Mouse (Mus musculus) liver, embryonic 11.5 days (tissue): ENCODE data around the gene Enho. TPM values are rescaled to one million over a fixed set of nuclear protein-coding genes. Genes with fewer than 3 reads are reported as not detected.

ENCODE experiments used
- ATAC-seq: fragments of 200-750 bp; cut with Nextera tagmentation; replicated peaks from 2 replicates; pipeline ENCODE4 v1.8.0; 2017; ENCODE audit warnings: moderate number of reproducible peaks, mild to moderate bottlenecking, moderate TSS enrichment, moderate library complexity; ENCODE audit not compliant: low FRiP score
- DNase-seq: peaks from one replicate; pipeline ENCODE4 v3.0.0-alpha.2; 2017; ENCODE audit warnings: low spot score
- H3K27ac ChIP-seq: fragments of 300-500 bp; sonication (generic); 2 replicates; pipeline ENCODE4 v1.5.1; 2014; ENCODE audit warnings: mild to moderate bottlenecking, low read depth, low read length, control low read depth
- H3K27me3 ChIP-seq: fragments of 300-500 bp; sonication (generic); replicated peaks from 2 replicates; pipeline ENCODE4 v1.6.1; 2014; ENCODE audit warnings: low read length, mixed read lengths; ENCODE audit not compliant: control insufficient read depth, insufficient read depth
- H3K36me3 ChIP-seq: fragments of 300-500 bp; sonication (generic); 2 replicates; pipeline ENCODE4 v1.6.1; 2014; ENCODE audit warnings: mild to moderate bottlenecking, low read length, moderate library complexity, mixed read lengths; ENCODE audit not compliant: control insufficient read depth, insufficient read depth
- H3K4me1 ChIP-seq: fragments of 300-500 bp; sonication (generic); replicated peaks from 2 replicates; pipeline ENCODE4 v1.6.1; 2014; ENCODE audit warnings: low read length, mixed read lengths; ENCODE audit not compliant: control insufficient read depth, insufficient read depth
- H3K4me2 ChIP-seq: fragments of 300-500 bp; sonication (generic); 2 replicates; pipeline ENCODE4 v1.6.1; 2014; ENCODE audit warnings: mild to moderate bottlenecking, control low read depth, moderate library complexity
- H3K4me3 ChIP-seq: fragments of 300-500 bp; sonication (generic); 2 replicates; pipeline ENCODE4 v1.5.1; 2014; ENCODE audit warnings: low read depth, low read length, control low read depth
- H3K9ac ChIP-seq: fragments of 300-500 bp; sonication (generic); 2 replicates; pipeline ENCODE4 v1.6.1; 2014; ENCODE audit warnings: low read depth, low read length, control low read depth
- H3K9me3 ChIP-seq: fragments of 300-500 bp; sonication (generic); 2 replicates; pipeline ENCODE4 v1.6.1; 2016; ENCODE audit warnings: low read length, inconsistent platforms, mixed read lengths; ENCODE audit not compliant: control insufficient read depth
- WGBS: fragments of 180-500 bp; shearing (Covaris S2); extraction: QIAGEN DNeasy Blood & Tissue Kit; methylation state at CpG from one replicate; pipeline ENCODE4 v1.1.7; 2014; 5-methylcytosine and 5-hydroxymethylcytosine counted together
- polyA plus RNA-seq: library from polyadenylated mRNA; unstranded; fragments of >200 nt; fragmentation: Nextera tagmentation; extraction: Ambion mirVana; gene quantifications from 2 replicates; pipeline ENCODE4 v1.2.1, GENCODE M21; 2014

The Enho gene
- polyA plus RNA-seq, 1 experiment from 2014 or later, result 3.7 TPM

DNA sequence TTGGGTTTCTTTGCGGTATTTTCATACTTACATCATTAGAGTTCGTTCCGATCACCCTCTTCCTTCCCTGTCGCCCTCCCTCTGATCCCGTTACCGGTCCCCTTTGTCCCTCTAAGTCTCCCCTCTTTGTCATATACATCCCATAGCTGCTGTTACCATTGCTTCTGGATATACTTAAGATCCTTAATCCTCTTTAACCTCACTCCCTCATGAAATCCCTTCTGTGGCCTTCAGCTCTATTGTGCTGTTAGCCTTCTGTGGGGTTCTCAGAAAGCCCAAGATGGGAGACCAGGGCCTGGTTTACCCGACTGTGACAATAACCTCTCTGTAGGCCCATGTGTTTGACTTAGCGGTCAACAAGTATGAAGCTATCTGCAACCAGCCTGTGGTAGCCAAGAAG lies 5.5 kb downstream of the Enho start:
- ATAC-seq (no peak), DNase-seq (no peak)
- 93% methylated on average over 8 of the region's 8 CpGs for WGBS
- H3K27me3 ChIP-seq, result peaks cover 19% of the 10 kb centered on the region
- no peak overlapping the region for H3K4me3 ChIP-seq
- no peak overlapping the region for H3K4me2 ChIP-seq
- H3K4me1 ChIP-seq, result peaks cover 12% of the 10 kb centered on the region
- H3K27ac ChIP-seq, result no peak overlapping the region
- no peaks in the 10 kb centered on the region for H3K9me3 ChIP-seq
- H3K9ac ChIP-seq, result no peak overlapping the region
- H3K36me3 ChIP-seq, result no peaks in the 10 kb centered on the region; the same call in 1 of the 2 replicates

GRCm38 (mm10) chr4:41633001-41633400 lies 7.1 kb downstream of the Enho start:
- WGBS, result 62% methylated on average over 9 of the region's 9 CpGs
- H3K9ac ChIP-seq, result no peak overlapping the region
- no peak for DNase-seq
- H3K27ac ChIP-seq, result no peak overlapping the region
- peaks cover 12% of the 10 kb centered on the region for H3K4me1 ChIP-seq
- H3K36me3 ChIP-seq, result no peaks in the 10 kb centered on the region; the same call in 1 of the 2 replicates
- H3K27me3 ChIP-seq, result peaks cover 4% of the 10 kb centered on the region; the same call in 1 of the 2 replicates
- H3K4me3 ChIP-seq, result no peak overlapping the region
- H3K9me3 ChIP-seq, result no peaks in the 10 kb centered on the region
- ATAC-seq, result no peak
- no peak overlapping the region for H3K4me2 ChIP-seq

- H3K27me3 ChIP-seq, result no peaks in the 10 kb centered on the region
- DNase-seq (no peak), ATAC-seq (no peak)
- peak overlapping the region; percentile 15 for H3K4me2 ChIP-seq
- no peaks in the 10 kb centered on the region for H3K9me3 ChIP-seq
- WGBS, result 6% methylated on average over 11 of the region's 11 CpGs
- no peak overlapping the region for H3K9ac ChIP-seq
- H3K27ac ChIP-seq, result no peak overlapping the region
- no peaks in the 10 kb centered on the region; the same call in 1 of the 2 replicates for H3K36me3 ChIP-seq
- H3K4me1 ChIP-seq, result peaks cover 15% of the 10 kb centered on the region
- no peak overlapping the region for H3K4me3 ChIP-seq
Measured at GRCm38 (mm10) chr4:41631390-41631789, 8.7 kb downstream of the Enho start.

- no peak overlapping the region for H3K9ac ChIP-seq
- no peaks in the 10 kb centered on the region for H3K27me3 ChIP-seq
- WGBS, result 47% methylated on average over 6 of the region's 6 CpGs
- H3K27ac ChIP-seq, result no peak overlapping the region
- no peaks in the 10 kb centered on the region for H3K9me3 ChIP-seq
- H3K4me2 ChIP-seq, result no peak overlapping the region
- no peaks in the 10 kb centered on the region; the same call in 1 of the 2 replicates for H3K36me3 ChIP-seq
- ATAC-seq, result peak; percentile 70
- DNase-seq, result no peak
- no peak overlapping the region for H3K4me3 ChIP-seq
- peaks cover 17% of the 10 kb centered on the region for H3K4me1 ChIP-seq
Measured at GRCm38 (mm10) chr4:41630196-41630595, 9.9 kb downstream of the Enho start.

DNA sequence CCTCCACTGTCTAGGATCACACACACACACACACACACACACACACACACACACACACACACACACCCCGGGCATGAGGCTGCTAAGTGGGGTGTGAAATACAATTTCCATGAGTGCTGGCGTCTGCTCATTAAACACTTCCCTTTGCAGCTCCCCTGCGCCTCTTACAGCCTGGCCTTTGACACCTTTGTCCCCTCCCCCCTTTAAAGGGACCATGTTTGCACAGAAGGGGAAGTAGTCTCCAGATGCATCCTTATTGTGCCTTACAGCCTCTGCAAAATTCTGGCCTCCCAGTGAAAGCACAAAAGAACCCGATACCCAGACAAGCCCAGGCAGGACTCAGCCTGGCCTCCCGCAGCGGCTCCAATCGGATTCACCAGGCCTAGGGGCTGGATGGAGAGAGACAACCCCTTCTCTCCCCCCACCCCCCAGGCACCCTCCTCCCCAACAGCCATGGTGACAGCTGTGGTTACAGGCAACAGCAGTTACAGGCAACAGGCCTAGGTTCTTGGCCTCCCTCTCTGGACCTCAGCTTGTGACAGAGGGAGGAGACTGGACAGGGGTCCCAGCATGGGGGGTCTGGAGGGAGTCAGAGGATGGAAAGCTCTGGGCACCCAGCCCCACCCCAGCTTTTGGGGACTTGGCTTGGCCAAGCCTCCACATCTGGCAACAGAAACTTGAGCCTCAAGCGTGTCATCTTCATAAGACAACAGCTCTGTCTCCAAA lies 11.8 kb downstream of the Enho start:
- ATAC-seq, result no peak
- WGBS, result 11% methylated on average over 8 of the region's 8 CpGs

GRCm38 (mm10) chr4:41622071-41622470 lies 18.1 kb downstream of the Enho start:
- Histone ChIP-seq H3K9ac (no peak overlapping the region), H3K9me3 (no peaks in the 10 kb centered on the region), H3K27me3 (no peaks in the 10 kb centered on the region), H3K4me3 (no peak overlapping the region), H3K27ac (no peak overlapping the region), H3K4me2 (no peak overlapping the region), H3K4me1 (0 out of 2 replicates have a peak, but pooled peaks cover 2% of the 10 kb centered on the region), H3K36me3 (no peaks in the 10 kb centered on the region)
- ATAC-seq (no peak), DNase-seq (no peak)
- WGBS, result 84% methylated on average over 14 of the region's 14 CpGs

More for the DNA sequence above, 11.8 kb downstream of the Enho start:
- Histone ChIP-seq H3K27me3 (no peaks in the 10 kb centered on the region), H3K27ac (no peak overlapping the region; the same call in 1 of the 2 replicates), H3K4me3 (no peak overlapping the region), H3K4me1 (peaks cover 17% of the 10 kb centered on the region), H3K4me2 (no peak overlapping the region), H3K9me3 (no peaks in the 10 kb centered on the region), H3K9ac (no peak overlapping the region), H3K36me3 (no peaks in the 10 kb centered on the region; the same call in 1 of the 2 replicates)
- no peak for DNase-seq

DNA sequence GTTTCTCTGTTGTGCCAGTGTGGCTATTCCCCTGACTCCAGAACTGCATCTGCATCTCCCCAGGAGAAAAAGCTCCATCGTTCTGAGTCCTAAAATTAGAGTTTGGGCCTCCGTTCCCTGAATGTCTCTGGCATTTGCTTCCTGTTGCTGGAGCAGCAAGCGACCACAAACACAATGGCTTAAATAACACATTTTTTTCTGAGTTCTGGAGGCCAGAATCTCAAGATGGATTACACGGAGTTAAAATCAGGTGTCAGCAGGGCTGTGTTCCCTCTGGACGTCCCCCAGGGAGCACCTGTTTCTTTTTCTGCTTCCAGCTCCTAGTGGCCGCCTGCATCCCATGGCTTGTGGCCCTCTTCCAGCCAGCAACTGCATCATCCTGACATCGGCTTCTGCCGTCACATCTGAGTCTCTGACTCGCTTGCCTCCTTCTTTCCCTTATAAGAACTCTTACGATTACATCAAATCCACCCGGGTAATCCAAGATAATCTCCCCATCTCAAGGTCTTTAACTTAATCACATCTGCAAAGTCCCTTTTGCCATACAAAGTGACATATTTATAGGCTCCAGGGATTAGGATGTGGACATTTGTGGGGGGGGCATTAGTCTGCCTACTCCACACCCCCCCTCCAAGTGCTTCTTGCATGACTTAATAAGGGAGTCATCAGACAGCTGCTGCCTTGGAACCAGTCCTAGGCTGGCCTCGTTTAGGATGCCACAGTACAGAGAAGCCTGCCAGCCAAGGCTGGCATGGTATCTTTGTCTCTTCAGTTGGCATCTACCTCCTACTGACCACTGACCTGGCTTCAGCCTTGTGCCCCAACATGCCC lies 21.0 kb downstream of the Enho start:
- Histone ChIP-seq H3K27ac (no peak overlapping the region), H3K36me3 (no peaks in the 10 kb centered on the region), H3K27me3 (no peaks in the 10 kb centered on the region), H3K9ac (no peak overlapping the region), H3K9me3 (no peaks in the 10 kb centered on the region), H3K4me2 (no peak overlapping the region), H3K4me3 (no peak overlapping the region), H3K4me1 (no peaks in the 10 kb centered on the region)
- ATAC-seq, result no peak
- WGBS, result 57% methylated on average over 12 of the region's 12 CpGs
- DNase-seq, result no peak

DNA sequence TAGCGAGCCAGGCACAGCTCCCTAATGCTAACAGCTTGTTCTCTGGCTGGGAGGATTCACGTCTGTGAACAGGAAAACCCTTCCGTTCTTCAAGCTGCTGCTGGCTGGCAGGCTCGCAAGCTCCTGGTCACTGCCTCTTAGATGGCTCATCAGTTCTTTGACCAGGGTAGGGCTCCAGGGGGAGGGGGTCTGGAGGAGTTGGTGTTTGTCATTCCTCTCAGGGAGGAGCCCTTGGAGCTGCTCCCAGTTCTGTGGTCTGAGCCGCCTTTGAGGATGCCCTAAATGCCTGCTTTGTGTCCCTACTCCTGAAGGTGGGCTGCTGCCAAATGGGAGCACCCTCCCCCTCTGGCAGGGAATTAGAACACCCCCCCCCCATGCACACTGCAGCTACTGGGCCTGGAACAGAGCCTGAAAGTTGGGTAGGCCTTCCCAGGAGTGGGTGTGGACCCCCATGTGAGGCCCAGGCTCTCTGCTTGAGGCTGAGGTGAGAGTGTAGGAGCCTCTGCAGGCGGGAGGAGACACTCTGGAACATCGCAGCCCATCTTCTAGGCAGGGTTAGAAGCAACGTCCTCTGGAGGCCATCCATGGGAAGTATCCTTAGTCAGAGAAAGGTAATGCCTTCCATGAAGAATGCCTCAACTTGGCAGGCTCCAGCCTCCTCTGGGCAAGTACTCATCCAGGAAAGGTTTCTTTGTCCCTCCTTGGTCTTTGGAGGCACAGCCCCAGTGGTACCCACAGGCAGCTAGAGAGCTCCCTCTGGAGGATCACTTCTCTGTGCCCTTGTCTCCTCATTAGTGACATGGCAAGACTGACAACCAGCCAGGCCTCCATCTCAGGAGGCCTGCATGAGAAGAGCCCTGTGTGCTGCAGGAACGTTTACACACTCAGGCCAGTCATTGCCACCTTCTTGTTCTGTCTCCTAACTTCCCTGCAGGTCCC lies 24.2 kb downstream of the Enho start:
- ATAC-seq (no peak), DNase-seq (no peak)
- Histone ChIP-seq H3K9ac (no peak overlapping the region), H3K4me3 (no peak overlapping the region), H3K9me3 (no peaks in the 10 kb centered on the region), H3K4me2 (no peak overlapping the region), H3K4me1 (no peaks in the 10 kb centered on the region), H3K27me3 (no peaks in the 10 kb centered on the region), H3K36me3 (no peaks in the 10 kb centered on the region), H3K27ac (no peak overlapping the region)
- 63% methylated on average over 9 of the region's 9 CpGs for WGBS
